Mouse (Mus musculus) liver, embryonic 14.5 days (tissue): ENCODE data around the gene Mob1a.

Source experiments
- CTCF ChIP-seq: IDR thresholded peaks from 2 replicates; pipeline ENCODE4 v1.5.1; 2016; ENCODE audit warnings: antibody characterized with exemption, low read depth, control low read depth
- EP300 ChIP-seq: IDR thresholded peaks from 2 replicates; pipeline ENCODE4 v1.6.1; 2016; ENCODE audit warnings: antibody characterized with exemption, low read depth

GRCm38 (mm10) chr6:83370316-83370965 is 44.6 kb downstream of the Mob1a start:
- TF ChIP-seq CTCF (no peak), EP300 (no peak)
